Mouse (Mus musculus): Measurements from ENCODE around the gene Mapk8ip2.

- TF ChIP-seq GATA1 (IDR thresholded peaks at IDR 0.05; ENCODE audit: borderline replicate concordance, low read length): no peak
- no peak for TF ChIP-seq FLI1 (IDR thresholded peaks at IDR 0.05; ENCODE audit: low read length)
Observed at GRCm38 (mm10) chr15:89434136-89434535, 19.6 kb upstream of the Mapk8ip2 start.

Measured in megakaryocyte, embryonic 14.5 days (primary cell).